Mouse (Mus musculus) limb, embryonic 14.5 days (tissue): ENCODE data around the gene Gfi1b. TPM values are rescaled to one million over a fixed set of nuclear protein-coding genes. Genes with fewer than 3 reads are reported as not detected.

Experiments
- ATAC-seq: fragments of 200-750 bp; cut with Nextera tagmentation; 2 replicates; pipeline ENCODE4 v1.8.0; 2017; ENCODE audit warnings: low read depth, moderate number of reproducible peaks, moderate TSS enrichment; ENCODE audit not compliant: low FRiP score
- DNase-seq: peaks from one replicate; pipeline ENCODE4 v3.0.0-alpha.2; 2015; ENCODE audit warnings: low spot score
- H3K27ac ChIP-seq: fragments of 300-500 bp; sonication (generic); replicated peaks from 2 replicates; pipeline ENCODE4 v1.5.1; 2014; ENCODE audit warnings: low read depth, mild to moderate bottlenecking, low read length, moderate library complexity, mixed read lengths
- H3K27me3 ChIP-seq: fragments of 300-500 bp; sonication (generic); 2 replicates; pipeline ENCODE4 v1.6.1; 2014; ENCODE audit warnings: low read length, mixed read lengths; ENCODE audit not compliant: control insufficient read depth, insufficient read depth
- H3K36me3 ChIP-seq: fragments of 300-500 bp; sonication (generic); 2 replicates; pipeline ENCODE4 v1.6.1; 2014; ENCODE audit warnings: mild to moderate bottlenecking, low read length, moderate library complexity, mixed read lengths; ENCODE audit not compliant: control insufficient read depth, insufficient read depth
- H3K4me1 ChIP-seq: fragments of 300-500 bp; sonication (generic); 2 replicates; pipeline ENCODE4 v1.6.1; 2014; ENCODE audit warnings: antibody characterized with exemption, low read length, mixed read lengths; ENCODE audit not compliant: control insufficient read depth, insufficient read depth
- H3K4me2 ChIP-seq: fragments of 300-500 bp; sonication (generic); replicated peaks from 2 replicates; pipeline ENCODE4 v1.6.1; 2014; ENCODE audit warnings: low read depth, mild to moderate bottlenecking, low read length, moderate library complexity; ENCODE audit not compliant: severe bottlenecking
- H3K4me3 ChIP-seq: fragments of 300-500 bp; sonication (generic); replicated peaks from 2 replicates; pipeline ENCODE4 v1.5.1; 2014; ENCODE audit warnings: low read length
- H3K9ac ChIP-seq: fragments of 300-500 bp; sonication (generic); 2 replicates; pipeline ENCODE4 v1.6.1; 2014; ENCODE audit warnings: mild to moderate bottlenecking, low read depth, low read length, moderate library complexity; ENCODE audit not compliant: severe bottlenecking
- H3K9me3 ChIP-seq: fragments of 300-500 bp; sonication (generic); 2 replicates; pipeline ENCODE4 v1.6.1; 2016; ENCODE audit warnings: low read length; ENCODE audit not compliant: control insufficient read depth
- POLR2A ChIP-seq: fragments of 200-500 bp; IDR thresholded peaks from 2 replicates; pipeline ENCODE4 v1.8.0; 2012; ENCODE audit warnings: inconsistent platforms, mild to moderate bottlenecking, moderate library complexity, borderline replicate concordance; ENCODE audit not compliant: insufficient read depth, insufficient read length; ENCODE audit errors: extremely low read depth
- WGBS: fragments of 180-500 bp; shearing (Covaris S2); extraction: QIAGEN DNeasy Blood & Tissue Kit; methylation state at CpG from one replicate; pipeline ENCODE4 v1.1.7; 2014; 5-methylcytosine and 5-hydroxymethylcytosine counted together
- polyA plus RNA-seq, 2 experiments: library from polyadenylated mRNA; depleted of rRNA in 1 of 2; stranded (reverse) in 1 of 2; unstranded in 1 of 2; fragments of >200 nt; fragmentation: Nextera tagmentation in 1 of 2; extraction: Ambion mirVana in 1 of 2; gene quantifications; 2 replicates each; pipeline versions ENCODE4 v1.2.1 to v1.2.3; 2012 to 2014

The Gfi1b gene
- 0.33 and 0.51 TPM in 2 replicates for polyA plus RNA-seq (2012; rRNA removed)
- 0.29 and 0.32 TPM in 2 replicates for polyA plus RNA-seq (2014; fragmentation: Nextera tagmentation; extraction: Ambion mirVana)

DNA sequence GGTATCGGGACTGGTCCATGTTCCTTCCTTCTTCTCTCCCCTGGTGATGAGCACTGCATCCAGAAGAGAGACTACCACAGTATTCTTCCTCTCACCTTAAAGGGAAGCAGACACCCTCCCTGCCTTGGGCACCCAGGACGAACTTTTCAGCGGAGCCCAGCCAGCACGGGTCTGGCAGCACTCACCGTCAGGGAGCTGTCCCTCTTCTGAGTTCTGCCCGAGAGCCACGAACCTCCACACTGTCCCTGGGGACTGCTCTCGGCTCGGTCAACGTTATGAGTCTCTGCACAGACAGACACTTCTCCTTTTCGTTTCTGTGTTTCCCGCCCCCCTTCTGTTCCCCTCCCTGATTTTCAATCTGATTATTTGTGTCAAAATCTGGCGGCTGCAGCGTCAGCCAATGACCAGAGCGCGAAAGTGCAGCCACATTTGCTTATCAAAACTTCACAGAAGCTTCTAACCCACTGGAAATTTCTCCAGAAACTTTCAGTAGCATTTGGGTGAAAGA is at the start of gene Gfi1b:
TSS of gene Gfi1b (minus strand) at position 319 of the 508 bp plus-strand sequence.
- Histone ChIP-seq H3K27ac (no peak within 1 kb of the TSS), H3K9me3 (no peaks in the 10 kb centered on the region), H3K4me3 (no peak within 1 kb of the TSS), H3K36me3 (no peaks in the 10 kb centered on the region), H3K4me2 (0 out of 2 replicates have a peak within 1 kb of the TSS, but pooled peaks have one; percentile 10), H3K9ac (0 out of 2 replicates have a peak within 1 kb of the TSS, but pooled peaks have one; percentile 16), H3K27me3 (peaks cover 22% of the 10 kb centered on the region; the same call in 1 of the 2 replicates), H3K4me1 (no peaks in the 10 kb centered on the region)
- TF ChIP-seq POLR2A, result no peak
- 6% methylated on average over 15 of the region's 16 CpGs for WGBS
- ATAC-seq (no peak), DNase-seq (no peak)

GRCm38 (mm10) chr2:28671438-28671837 is 49.7 kb upstream of the Gfi1b start:
- Histone ChIP-seq H3K4me3 (no peak overlapping the region), H3K9me3 (no peaks in the 10 kb centered on the region), H3K27ac (no peak overlapping the region), H3K4me2 (no peak overlapping the region), H3K36me3 (peaks cover 80% of the 10 kb centered on the region), H3K27me3 (no peaks in the 10 kb centered on the region), H3K4me1 (no peaks in the 10 kb centered on the region), H3K9ac (no peak overlapping the region)
- no peak for DNase-seq
- TF ChIP-seq POLR2A, result no peak
- WGBS, result 97% methylated on average over 2 of the region's 2 CpGs
- ATAC-seq, result no peak

- 24% methylated on average over 3 of the region's 3 CpGs for WGBS
- Histone ChIP-seq H3K4me3 (no peak overlapping the region), H3K36me3 (peaks cover 77% of the 10 kb centered on the region), H3K27ac (no peak overlapping the region), H3K27me3 (no peaks in the 10 kb centered on the region), H3K4me1 (no peaks in the 10 kb centered on the region), H3K9me3 (no peaks in the 10 kb centered on the region), H3K4me2 (no peak overlapping the region), H3K9ac (no peak overlapping the region)
- no peak for TF ChIP-seq POLR2A
- DNase-seq (peak; percentile 4), ATAC-seq (peak; percentile 57; the same call in 1 of the 2 replicates)
Measured at GRCm38 (mm10) chr2:28665818-28666217, 44.0 kb upstream of the Gfi1b start.

GRCm38 (mm10) chr2:28662891-28663290 is 41.1 kb upstream of the Gfi1b start:
- Histone ChIP-seq H3K27me3 (no peaks in the 10 kb centered on the region), H3K9me3 (no peaks in the 10 kb centered on the region), H3K4me1 (no peaks in the 10 kb centered on the region), H3K4me3 (no peak overlapping the region), H3K27ac (no peak overlapping the region), H3K36me3 (peaks cover 87% of the 10 kb centered on the region), H3K9ac (no peak overlapping the region), H3K4me2 (no peak overlapping the region)
- WGBS, result 91% methylated on average over 3 of the region's 3 CpGs
- DNase-seq, result no peak
- no peak for TF ChIP-seq POLR2A
- ATAC-seq, result no peak

DNA sequence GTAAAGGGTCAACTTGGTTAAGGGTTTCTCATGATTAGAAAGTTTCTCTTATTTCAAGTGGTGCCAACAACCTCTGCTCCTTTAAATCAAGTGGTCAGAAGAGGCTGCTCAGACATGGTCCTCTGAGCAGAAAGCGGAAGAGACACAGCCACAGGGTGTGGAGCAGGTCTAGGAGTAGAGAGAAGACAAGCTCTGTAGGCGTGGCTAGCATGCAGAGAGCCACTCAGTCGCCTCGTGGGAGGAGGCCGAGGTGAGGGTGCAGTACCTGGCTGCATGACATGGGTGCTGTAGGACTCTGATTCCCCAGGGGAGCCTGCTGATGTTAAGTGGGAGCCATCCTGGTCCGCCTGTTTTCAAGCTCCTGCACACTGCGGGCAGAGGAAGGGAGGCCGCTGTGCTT is 34.4 kb upstream of the Gfi1b start:
- ATAC-seq (no peak), DNase-seq (no peak)
- H3K9ac ChIP-seq, result no peak overlapping the region
- H3K36me3 ChIP-seq, result peaks cover 60% of the 10 kb centered on the region
- 83% methylated on average over 8 of the region's 8 CpGs for WGBS
- H3K4me2 ChIP-seq, result no peak overlapping the region
- H3K9me3 ChIP-seq, result no peaks in the 10 kb centered on the region
- H3K27me3 ChIP-seq, result no peaks in the 10 kb centered on the region
- no peaks in the 10 kb centered on the region for H3K4me1 ChIP-seq
- no peak for TF ChIP-seq POLR2A
- H3K27ac ChIP-seq, result no peak overlapping the region
- no peak overlapping the region for H3K4me3 ChIP-seq
